Mouse (Mus musculus): ENCODE results near the gene Zfp445.

GRCm38 (mm10) chr9:122885385-122885784 is 19.6 kb upstream of the Zfp445 start, which contains the start of gene Zkscan7:
- TF ChIP-seq POLR2A (IDR thresholded peaks at IDR 0.05; ENCODE audit: borderline replicate concordance, control insufficient read depth, low read depth, low read length) (no peak), CTCF (IDR thresholded peaks at IDR 0.05; ENCODE audit: control insufficient read depth, insufficient read depth, low read length) (no peak)

Data from bone marrow, adult 2 months (tissue).